Mouse (Mus musculus): ENCODE data around the gene Bsnd.

GRCm38 (mm10) chr4:106493639-106494038 is 1.6 kb upstream of the Bsnd start:
- no peak for TF ChIP-seq TAL1 (IDR thresholded peaks at IDR 0.05; ENCODE audit: low read length)
- no peak for TF ChIP-seq GATA1 (IDR thresholded peaks at IDR 0.05; ENCODE audit: low read length)
